Mouse (Mus musculus) forebrain, embryonic 13.5 days (tissue): Measurements from ENCODE around the gene Zfp280b. TPM values are rescaled to one million over a fixed set of nuclear protein-coding genes. Genes with fewer than 3 reads are reported as not detected.
A peak's percentile ranks its signal among the peaks of the same experiment; 100 is the strongest.
"Not testable (repeated sequence)": the region's sequence is repeated elsewhere in the genome, so short reads cannot be mapped to it uniquely, and the experiment has no call there.

Source experiments
- ATAC-seq: fragments of 200-750 bp; cut with Nextera tagmentation; 2 replicates; pipeline ENCODE4 v1.8.0; 2017
- H3K27ac ChIP-seq: fragments of 300-500 bp; sonication (generic); 2 replicates; pipeline ENCODE4 v1.5.1; 2015; ENCODE audit warnings: inconsistent platforms, mild to moderate bottlenecking, moderate library complexity
- H3K27me3 ChIP-seq: fragments of 300-500 bp; sonication (generic); 2 replicates; pipeline ENCODE4 v1.6.1; 2015; ENCODE audit warnings: mild to moderate bottlenecking, inconsistent platforms
- H3K36me3 ChIP-seq: fragments of 300-500 bp; sonication (generic); 2 replicates; pipeline ENCODE4 v1.6.1; 2015; ENCODE audit warnings: mild to moderate bottlenecking, inconsistent platforms; ENCODE audit not compliant: poor library complexity, severe bottlenecking
- H3K4me1 ChIP-seq: fragments of 300-500 bp; sonication (generic); 2 replicates; pipeline ENCODE4 v1.6.1; 2015; ENCODE audit warnings: inconsistent platforms
- H3K4me2 ChIP-seq: fragments of 300-500 bp; sonication (generic); 2 replicates; pipeline ENCODE4 v1.6.1; 2015; ENCODE audit warnings: inconsistent platforms, mild to moderate bottlenecking, moderate library complexity
- H3K4me3 ChIP-seq: fragments of 300-500 bp; sonication (generic); 2 replicates; pipeline ENCODE4 v1.5.1; 2015; ENCODE audit warnings: mild to moderate bottlenecking, inconsistent platforms
- H3K9ac ChIP-seq: fragments of 300-500 bp; sonication (generic); 2 replicates; pipeline ENCODE4 v1.6.1; 2015; ENCODE audit warnings: mild to moderate bottlenecking, inconsistent platforms
- H3K9me3 ChIP-seq: fragments of 300-500 bp; sonication (generic); replicated peaks from 2 replicates; pipeline ENCODE4 v1.6.1; 2016; ENCODE audit warnings: inconsistent platforms
- WGBS: fragments of 180-500 bp; shearing (Covaris S2); methylation state at CpG from one replicate; pipeline ENCODE4 v1.1.7; 2015; 5-methylcytosine and 5-hydroxymethylcytosine counted together
- polyA plus RNA-seq: library from polyadenylated mRNA; unstranded; fragments of >200 nt; fragmentation: Nextera tagmentation; extraction: Ambion mirVana; gene quantifications from 2 replicates; pipeline ENCODE4 v1.2.1, GENCODE M21; 2015

Gene Zfp280b
- polyA plus RNA-seq, 1 experiment from 2014 or later, result 15.7 TPM

DNA sequence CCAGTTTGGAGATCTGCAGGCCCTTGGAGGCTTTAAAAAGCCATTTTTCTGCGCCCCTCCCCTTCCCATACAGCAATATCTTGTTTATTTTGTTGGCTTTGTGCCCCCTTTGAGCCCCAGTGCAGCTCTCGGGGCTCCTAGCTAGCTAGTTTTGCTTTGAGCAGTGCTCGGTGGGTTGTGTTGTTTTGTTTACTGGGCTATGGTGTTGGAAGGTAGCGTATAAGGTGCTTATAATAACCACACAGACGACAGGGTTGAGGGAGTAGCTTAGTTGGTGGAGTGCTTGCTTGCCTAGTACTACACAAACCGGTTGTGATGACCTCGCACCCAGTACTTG is 637 bp downstream of the Zfp280b start:
- no peaks in the 10 kb centered on the region for H3K27me3 ChIP-seq
- peak overlapping the region; percentile 51; the same call in 1 of the 2 replicates for H3K27ac ChIP-seq
- 21% methylated on average over 7 of the region's 7 CpGs for WGBS
- H3K36me3 ChIP-seq, result peaks cover 22% of the 10 kb centered on the region
- ATAC-seq, result no peak
- peak overlapping the region; percentile 78 for H3K4me2 ChIP-seq
- no peaks in the 10 kb centered on the region for H3K9me3 ChIP-seq
- peak overlapping the region; percentile 90 for H3K4me3 ChIP-seq
- H3K9ac ChIP-seq, result peak overlapping the region; percentile 94
- H3K4me1 ChIP-seq, result peaks cover 14% of the 10 kb centered on the region

DNA sequence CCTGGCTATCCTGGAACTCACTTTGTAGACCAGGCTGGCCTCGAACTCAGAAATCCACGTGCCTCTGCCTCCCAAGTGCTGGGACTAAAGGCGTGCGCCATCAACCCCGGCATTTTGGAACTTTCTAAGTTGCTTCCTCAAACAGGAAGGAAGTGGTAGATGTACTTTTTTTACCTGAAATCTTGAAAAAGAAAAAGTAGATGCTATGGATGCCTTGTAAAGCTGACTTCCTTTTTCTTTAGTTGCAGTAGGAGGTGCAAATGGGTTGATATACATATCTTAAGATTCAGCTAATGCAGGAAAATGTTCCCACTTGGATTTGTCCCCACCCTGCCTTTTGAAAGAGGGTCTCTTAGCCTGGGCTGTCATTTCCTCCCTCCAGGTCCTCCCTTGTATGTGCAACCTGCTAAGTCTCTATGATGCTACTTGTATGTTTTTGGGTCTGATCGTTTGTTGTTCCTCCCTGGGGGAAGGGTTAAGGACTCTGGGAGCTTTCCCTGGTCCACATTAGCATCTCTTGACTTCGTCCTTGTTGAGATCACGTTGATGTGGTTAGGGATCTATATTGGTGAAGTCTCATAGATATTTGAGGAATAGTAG is 1.7 kb downstream of the Zfp280b start:
- Histone ChIP-seq H3K9me3 (no peaks in the 10 kb centered on the region), H3K4me1 (peaks cover 14% of the 10 kb centered on the region), H3K27me3 (no peaks in the 10 kb centered on the region), H3K27ac (no peak overlapping the region), H3K4me3 (no peak overlapping the region), H3K36me3 (peaks cover 32% of the 10 kb centered on the region), H3K9ac (no peak overlapping the region), H3K4me2 (peak overlapping the region; percentile 78; the same call in 1 of the 2 replicates)
- WGBS, result 94% methylated on average over 8 of the region's 8 CpGs
- ATAC-seq, result no peak

DNA sequence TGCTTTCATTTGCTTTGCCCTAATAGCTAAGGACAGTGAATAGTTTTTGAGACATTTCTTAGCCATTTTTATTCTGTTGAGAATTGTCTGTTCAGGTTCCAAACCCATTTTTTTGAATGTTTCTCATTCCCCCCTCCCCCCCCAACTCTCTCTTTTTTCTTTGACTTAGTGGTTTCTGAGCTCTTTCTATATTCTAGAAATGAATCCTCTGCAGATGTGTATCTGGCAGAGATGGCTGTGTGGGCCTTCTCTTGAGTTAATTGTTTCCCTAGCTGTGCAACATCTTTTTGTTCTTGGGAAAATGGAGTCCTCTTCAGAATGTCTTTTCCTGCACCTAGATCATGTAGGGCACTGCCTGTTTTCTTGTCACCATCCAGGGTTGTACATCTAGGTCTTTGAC is 2.8 kb downstream of the Zfp280b start:
- Histone ChIP-seq H3K27ac (no peak overlapping the region), H3K9ac (no peak overlapping the region), H3K27me3 (no peaks in the 10 kb centered on the region), H3K4me2 (no peak overlapping the region), H3K9me3 (no peaks in the 10 kb centered on the region), H3K4me3 (no peak overlapping the region), H3K36me3 (peaks cover 44% of the 10 kb centered on the region), H3K4me1 (peaks cover 14% of the 10 kb centered on the region)
- ATAC-seq, result no peak

DNA sequence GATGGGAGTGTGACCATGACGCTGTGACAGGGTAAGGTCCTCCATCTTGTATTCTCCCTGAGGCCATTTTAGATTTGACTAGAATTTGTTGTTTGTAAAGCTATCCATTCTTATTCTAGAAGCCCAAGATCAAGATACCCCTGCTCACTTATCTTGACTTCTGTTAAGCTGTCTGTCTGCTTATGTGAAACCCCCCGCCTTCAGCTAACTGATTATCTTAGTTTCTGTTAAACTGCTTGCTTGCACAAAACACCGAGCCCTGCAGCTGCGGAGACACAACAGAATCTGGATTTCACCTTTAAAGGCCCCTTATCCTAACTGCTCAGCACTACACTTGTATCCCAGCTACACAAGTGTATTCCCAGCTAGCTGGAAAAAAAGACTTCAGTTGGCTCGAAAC is 4.5 kb downstream of the Zfp280b start:
- peaks cover 58% of the 10 kb centered on the region for H3K36me3 ChIP-seq
- H3K4me3 ChIP-seq, result no peak overlapping the region
- H3K27me3 ChIP-seq, result no peaks in the 10 kb centered on the region
- no peak for ATAC-seq
- no peak overlapping the region for H3K27ac ChIP-seq
- H3K9me3 ChIP-seq, result no peaks in the 10 kb centered on the region
- no peak overlapping the region for H3K9ac ChIP-seq
- H3K4me2 ChIP-seq, result no peak overlapping the region
- WGBS, result 96% methylated on average over 5 of the region's 5 CpGs
- peaks cover 14% of the 10 kb centered on the region for H3K4me1 ChIP-seq

DNA sequence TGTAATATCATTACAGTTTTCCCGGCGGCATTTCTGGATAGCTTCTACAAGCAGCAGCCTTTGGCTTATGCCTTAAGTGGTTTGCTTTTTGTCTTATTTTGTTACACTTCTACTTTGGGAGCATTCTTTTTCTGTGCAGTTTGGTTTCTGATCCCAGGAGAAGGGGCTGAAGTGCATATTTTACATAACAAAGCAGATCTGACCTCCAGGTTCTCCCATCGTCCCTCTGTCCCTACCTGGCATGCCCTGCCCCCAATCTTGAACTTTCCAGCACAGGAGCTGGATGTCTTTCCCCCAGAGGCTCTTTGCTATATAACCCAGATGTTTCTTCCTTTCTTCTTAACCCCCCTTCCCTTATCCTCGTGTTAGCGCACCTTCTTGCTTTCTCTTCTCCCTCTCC is 12.9 kb downstream of the Zfp280b start:
- Histone ChIP-seq H3K36me3 (peaks cover 34% of the 10 kb centered on the region), H3K9me3 (no peaks in the 10 kb centered on the region), H3K27ac (no peak overlapping the region), H3K9ac (no peak overlapping the region), H3K4me2 (no peak overlapping the region), H3K4me1 (no peaks in the 10 kb centered on the region), H3K27me3 (no peaks in the 10 kb centered on the region), H3K4me3 (no peak overlapping the region)
- ATAC-seq, result no peak
- 46% methylated on average over 5 of the region's 5 CpGs for WGBS

DNA sequence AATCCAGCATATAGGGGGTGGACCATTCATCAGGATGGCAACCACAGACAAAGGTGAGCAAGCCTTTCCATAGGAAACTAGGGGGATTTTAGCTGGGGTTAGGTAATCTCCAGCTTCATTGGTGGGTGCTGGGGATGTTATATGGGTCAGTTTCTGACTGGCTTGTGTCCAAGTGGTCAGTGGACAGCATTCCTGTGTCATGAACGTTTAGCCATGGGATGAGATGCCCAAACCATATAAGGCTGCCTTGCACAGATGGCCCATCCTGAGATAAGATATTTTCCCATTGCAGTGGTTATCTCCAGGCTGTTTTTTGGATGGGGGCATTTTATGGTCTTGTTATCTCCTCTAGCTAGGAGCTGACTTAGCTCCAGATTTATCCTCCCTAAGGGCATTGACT is 14.3 kb downstream of the Zfp280b start:
- ATAC-seq, result no peak
- no peak overlapping the region for H3K4me3 ChIP-seq
- 87% methylated on average over 1 of the region's 1 CpGs for WGBS

DNA sequence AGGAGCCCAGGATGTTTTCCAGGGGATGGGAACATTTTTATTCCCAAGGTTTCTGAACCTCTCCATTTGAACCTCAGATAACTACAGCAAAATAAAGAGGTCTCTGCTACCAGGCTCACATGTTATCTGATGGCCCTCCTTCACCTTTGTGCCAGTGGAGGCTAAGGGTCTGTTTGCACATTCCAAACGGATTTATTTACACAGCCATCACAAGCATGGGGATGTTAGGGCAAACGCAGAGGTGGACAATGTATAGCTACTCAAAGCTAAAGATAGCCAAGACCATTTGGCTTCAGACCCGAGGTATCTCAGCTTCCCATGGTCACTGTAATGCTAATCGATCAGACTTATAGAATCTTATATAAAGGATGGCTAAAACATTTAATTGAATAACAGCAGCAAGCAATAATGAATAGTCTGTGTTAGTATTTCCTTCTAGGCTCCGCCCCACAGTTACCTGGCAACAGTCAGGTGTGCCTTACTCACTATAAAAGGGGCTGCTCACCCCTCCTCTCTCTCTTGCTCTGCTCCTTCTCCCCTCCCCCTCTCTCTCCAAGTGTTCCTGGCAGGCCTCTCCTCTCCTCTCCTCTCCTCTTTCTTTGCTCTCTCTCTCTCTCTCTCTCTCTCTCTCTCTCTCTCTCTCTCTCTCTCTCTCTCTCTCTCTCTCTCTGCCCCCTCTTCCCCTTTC is 14.9 kb downstream of the Zfp280b start:
- H3K27ac ChIP-seq, result no peak overlapping the region
- H3K36me3 ChIP-seq, result peaks cover 20% of the 10 kb centered on the region
- H3K9me3 ChIP-seq, result no peaks in the 10 kb centered on the region
- H3K4me1 ChIP-seq, result no peaks in the 10 kb centered on the region
- no peak overlapping the region for H3K4me3 ChIP-seq
- H3K9ac ChIP-seq, result no peak overlapping the region
- ATAC-seq, result no peak
- H3K27me3 ChIP-seq, result no peaks in the 10 kb centered on the region
- H3K4me2 ChIP-seq, result no peak overlapping the region
- WGBS, result 56% methylated on average over 5 of the region's 5 CpGs

More for the DNA sequence above, 14.3 kb downstream of the Zfp280b start:
- Histone ChIP-seq H3K27me3 (no peaks in the 10 kb centered on the region), H3K27ac (no peak overlapping the region), H3K4me1 (no peaks in the 10 kb centered on the region), H3K4me2 (no peak overlapping the region), H3K36me3 (peaks cover 20% of the 10 kb centered on the region), H3K9me3 (no peaks in the 10 kb centered on the region), H3K9ac (no peak overlapping the region)

DNA sequence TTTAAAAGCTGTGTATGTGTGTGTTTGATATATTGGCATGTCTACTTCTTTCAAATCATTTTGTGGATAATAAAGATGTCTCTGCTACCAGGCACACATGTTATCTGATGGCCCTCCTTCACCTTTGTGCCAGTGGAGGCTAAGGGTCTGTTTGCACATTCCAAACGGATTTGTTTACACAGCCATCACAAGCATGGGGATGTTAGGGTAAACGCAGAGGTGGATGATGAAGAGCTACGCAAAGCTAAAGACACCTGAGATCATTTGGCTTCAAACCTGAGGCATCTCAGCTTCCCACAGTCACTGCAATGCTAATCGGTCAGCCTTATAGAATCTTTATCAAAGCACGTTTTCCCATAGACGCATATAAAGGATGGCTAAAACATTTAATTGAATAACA is 16.5 kb downstream of the Zfp280b start:
- Histone ChIP-seq H3K4me1 (no peaks in the 10 kb centered on the region), H3K36me3 (peaks cover 6% of the 10 kb centered on the region), H3K27ac (no peak overlapping the region), H3K9ac (no peak overlapping the region), H3K9me3 (no peaks in the 10 kb centered on the region), H3K4me3 (no peak overlapping the region), H3K27me3 (no peaks in the 10 kb centered on the region), H3K4me2 (no peak overlapping the region)
- ATAC-seq, result no peak
- 64% methylated on average over 6 of the region's 6 CpGs for WGBS

DNA sequence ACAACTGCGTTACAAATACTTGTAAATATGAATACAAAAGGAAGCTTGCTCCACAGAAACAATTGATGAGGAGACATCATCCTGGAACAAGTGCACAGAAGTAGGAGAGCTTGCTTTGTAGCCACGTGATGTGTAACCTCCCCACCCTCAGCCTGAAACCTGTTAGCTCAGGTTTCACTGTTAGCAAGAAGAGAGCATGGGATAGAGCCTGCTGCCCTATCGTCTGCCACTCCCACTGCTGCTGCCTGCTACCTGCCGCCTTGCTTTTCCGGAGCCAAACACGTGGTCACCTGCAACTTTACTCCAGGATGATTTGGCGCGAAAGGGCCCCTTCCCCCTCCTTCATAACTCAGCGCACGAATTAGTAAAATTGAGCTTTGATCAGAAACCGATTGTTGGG is 19.4 kb downstream of the Zfp280b start:
- no peak overlapping the region for H3K27ac ChIP-seq
- ATAC-seq, result no peak
- H3K27me3 ChIP-seq, result no peaks in the 10 kb centered on the region
- no peaks in the 10 kb centered on the region for H3K4me1 ChIP-seq
- H3K4me2 ChIP-seq, result no peak overlapping the region
- no peaks in the 10 kb centered on the region for H3K36me3 ChIP-seq
- H3K9me3 ChIP-seq, result no peaks in the 10 kb centered on the region
- no peak overlapping the region for H3K4me3 ChIP-seq
- WGBS, result 86% methylated on average over 11 of the region's 11 CpGs
- H3K9ac ChIP-seq, result no peak overlapping the region

DNA sequence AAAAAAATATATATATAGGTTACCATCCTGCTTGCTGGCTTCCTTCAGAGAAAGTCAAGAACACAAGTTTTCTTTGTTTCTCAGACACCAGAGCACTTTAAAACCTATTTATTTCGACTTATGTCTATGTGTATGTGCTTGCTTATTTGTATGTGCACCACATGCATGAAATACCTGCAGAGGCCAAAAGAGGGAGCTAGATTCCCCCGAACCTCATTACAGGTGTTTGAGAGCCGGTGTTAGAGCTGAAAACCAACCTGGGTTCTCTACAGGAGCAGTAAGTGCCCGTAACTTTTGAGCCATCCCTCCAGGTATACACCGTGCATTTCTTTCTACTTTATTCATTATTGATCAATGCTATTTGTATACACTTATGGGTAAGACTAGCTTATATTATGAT is 30.0 kb downstream of the Zfp280b start:
- H3K36me3 ChIP-seq, result no peaks in the 10 kb centered on the region
- ATAC-seq, result no peak
- no peak overlapping the region for H3K9ac ChIP-seq
- H3K4me2 ChIP-seq, result no peak overlapping the region
- no peak overlapping the region for H3K27ac ChIP-seq
- H3K9me3 ChIP-seq, result no peaks in the 10 kb centered on the region
- no peak overlapping the region for H3K4me3 ChIP-seq
- no peaks in the 10 kb centered on the region for H3K27me3 ChIP-seq
- H3K4me1 ChIP-seq, result no peaks in the 10 kb centered on the region
- 90% methylated on average over 5 of the region's 5 CpGs for WGBS

DNA sequence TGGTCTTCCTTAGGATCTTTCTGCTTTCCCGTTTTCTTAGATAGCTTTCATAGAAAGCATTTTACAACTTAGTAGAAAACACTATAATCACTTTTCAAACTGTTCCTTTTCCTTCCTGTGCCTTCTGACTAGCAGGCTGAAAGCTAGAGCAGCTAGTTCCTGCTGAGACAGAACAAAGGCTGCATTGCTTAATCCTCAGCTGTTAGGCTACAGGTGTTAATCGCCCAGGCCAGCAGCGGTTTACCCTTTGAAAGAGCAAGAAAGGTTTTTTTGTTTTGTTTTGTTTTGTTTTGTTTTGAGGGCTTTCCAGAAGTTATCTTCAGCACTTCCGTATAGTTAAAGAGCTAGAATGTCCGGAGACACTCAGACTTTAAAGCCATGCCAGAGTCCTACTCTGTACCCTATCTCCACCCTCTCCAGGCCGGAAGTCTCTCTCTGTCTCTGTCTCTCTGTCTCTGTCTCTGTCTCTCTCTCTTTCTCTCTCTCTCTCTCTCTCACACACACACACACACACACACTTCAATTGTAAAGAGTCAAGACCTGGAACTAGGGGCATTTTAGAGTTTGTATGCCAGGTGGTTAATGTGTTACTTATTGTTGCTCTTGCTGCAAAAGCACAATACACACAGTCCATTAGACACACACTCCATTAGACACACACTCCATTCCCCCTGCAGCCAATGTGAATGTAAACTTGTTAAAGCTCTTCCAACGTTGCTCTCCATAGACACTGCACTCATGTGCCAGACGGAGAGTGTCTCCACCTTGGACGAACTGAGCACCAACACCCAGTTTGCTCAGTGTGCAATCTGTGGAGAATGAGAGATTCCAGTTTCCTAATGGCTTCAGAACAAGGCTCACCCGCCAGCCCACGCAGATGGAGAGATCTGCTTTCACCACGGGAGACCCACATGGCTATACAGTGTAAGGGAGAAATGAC is 35.5 kb downstream of the Zfp280b start:
- Histone ChIP-seq H3K9ac (no peak overlapping the region), H3K27ac (no peak overlapping the region), H3K9me3 (no peaks in the 10 kb centered on the region), H3K4me2 (no peak overlapping the region), H3K4me1 (peaks cover 4% of the 10 kb centered on the region; the same call in 1 of the 2 replicates), H3K4me3 (no peak overlapping the region), H3K36me3 (no peaks in the 10 kb centered on the region), H3K27me3 (no peaks in the 10 kb centered on the region)
- 21% methylated on average over 12 of the region's 12 CpGs for WGBS
- ATAC-seq, result no peak

DNA sequence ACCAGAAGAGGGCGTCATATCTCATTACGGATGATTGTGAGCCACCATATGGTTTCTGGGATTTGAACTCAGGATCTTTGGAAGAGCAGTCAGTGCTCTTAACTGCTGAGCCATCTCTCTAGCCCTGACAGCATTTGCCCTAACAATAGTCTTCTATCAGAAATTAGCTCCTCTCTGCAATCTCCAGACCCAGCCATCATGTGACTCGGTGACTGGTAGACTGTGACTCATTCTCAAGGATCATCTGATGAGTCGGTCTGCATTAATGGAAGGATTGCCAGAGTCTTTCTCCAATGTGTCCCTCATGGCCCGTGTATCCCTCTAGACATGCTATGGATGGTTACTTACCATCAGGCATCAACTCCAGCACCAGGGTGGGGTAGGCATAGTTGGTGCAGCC is 39.6 kb downstream of the Zfp280b start:
- 94% methylated on average over 5 of the region's 5 CpGs for WGBS
- not testable (repeated sequence) for ATAC-seq, H3K4me3 ChIP-seq, H3K4me1 ChIP-seq, H3K27ac ChIP-seq, H3K9ac ChIP-seq, H3K9me3 ChIP-seq, H3K4me2 ChIP-seq, H3K27me3 ChIP-seq, H3K36me3 ChIP-seq
